24 mouse cellular contexts compared by ENCODE assay signal in the genomic region with DNA sequence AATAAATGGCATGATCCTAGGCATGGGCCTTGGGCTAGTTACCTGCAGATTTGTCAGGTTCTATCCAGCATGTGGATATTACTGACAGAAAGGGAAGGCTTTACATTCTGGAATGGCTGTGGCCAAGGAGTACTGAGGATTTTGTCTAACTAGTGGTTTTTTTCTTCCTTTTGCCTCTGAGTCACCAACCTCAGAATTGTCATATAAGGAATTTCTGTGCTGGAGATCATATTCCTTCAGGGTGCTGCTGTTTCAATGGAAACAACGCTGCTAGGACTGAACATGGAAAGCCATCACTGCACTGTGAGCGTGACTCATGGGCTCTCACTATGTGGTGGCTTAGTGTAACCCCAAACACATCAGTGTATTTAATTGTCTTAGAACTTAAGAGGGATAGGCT.
"Had no signal": no experiment of that assay in that cellular context is flagged by ENCODE, and none has a peak within 500 bp of the region (broad histone marks: within the 10 kb centered on the region; RNA-seq: fewer than 3 reads in every experiment).

No protein-coding gene starts in this region.

- H3K27ac ChIP-seq: heart, embryonic 10.5 days; hindbrain, embryonic 13.5 days; hindbrain, embryonic 15.5 days; hindbrain, postnatal 0 days; kidney, embryonic 15.5 days; kidney, postnatal 0 days; left cerebral cortex, adult 2 months; limb, embryonic 13.5 days; limb, embryonic 15.5 days; liver, embryonic 12.5 days; liver, embryonic 14.5 days had no signal

- H3K4me3 ChIP-seq: heart, embryonic 10.5 days; heart, embryonic 12.5 days; hindbrain, embryonic 13.5 days; hindbrain, embryonic 15.5 days; kidney, embryonic 15.5 days; left cerebral cortex, adult 2 months; limb, embryonic 13.5 days; limb, embryonic 15.5 days; liver, embryonic 12.5 days had no signal

- H3K36me3 ChIP-seq: heart, embryonic 10.5 days; heart, embryonic 12.5 days; hindbrain, embryonic 13.5 days; hindbrain, embryonic 15.5 days; kidney, embryonic 15.5 days; limb, embryonic 13.5 days; limb, embryonic 15.5 days; liver, embryonic 12.5 days had no signal

- H3K27me3 ChIP-seq: heart, embryonic 12.5 days; hindbrain, embryonic 13.5 days; hindbrain, embryonic 15.5 days; kidney, embryonic 15.5 days; limb, embryonic 13.5 days; limb, embryonic 15.5 days; liver, embryonic 12.5 days had no signal

- H3K4me1 ChIP-seq: heart, embryonic 10.5 days; heart, embryonic 12.5 days; hindbrain, embryonic 13.5 days; hindbrain, embryonic 15.5 days; kidney, embryonic 15.5 days; limb, embryonic 13.5 days; limb, embryonic 15.5 days; liver, embryonic 12.5 days had no signal

- DNase-seq: gastrocnemius, postnatal 14 days; gastrocnemius, postnatal 36 days; heart, adult 18-20 months; heart, postnatal 10 days; heart, postnatal 4 days; kidney, adult 11 months; kidney, adult 2 months; kidney, adult 9 months; kidney, postnatal 14 days; kidney, postnatal 36 days; layer of hippocampus, adult 9-11 months; layer of hippocampus, postnatal 36 days had no signal
